Mouse (Mus musculus) gastrocnemius, postnatal 36 days (tissue): Measurements from ENCODE around the gene Zfp185. TPM values are rescaled to one million over a fixed set of nuclear protein-coding genes. Genes with fewer than 3 reads are reported as not detected.

Source experiments
- DNase-seq, 2 experiments: peaks; one replicate each; pipeline ENCODE4 v3.0.0; 2022
- intact Hi-C: fragments of 180-260 bp; cut with DNase I; formaldehyde crosslinking; loops from one replicate; pipeline ENCODE4 v1.15.1; 2025
- long read RNA-seq, 2 experiments: library from polyadenylated mRNA; stranded (forward); transcript quantifications; one replicate each; pipeline ENCODE4 v2.0.0; 2021
- total RNA-seq, 2 experiments: library from RNA; stranded (reverse); gene quantifications; 2 replicates each; pipeline ENCODE4 v1.2.3; 2021

The Zfp185 gene
- 1 to 10 TPM; 1.4 to 1.9 TPM for total RNA-seq
- long read RNA-seq, experiment 1 = 0 reads
- long read RNA-seq, experiment 2, partial matches to known transcripts = 0 of 1 reads
- long read RNA-seq, experiment 2, other reads (novel, unspliced or antisense) = 0 of 1 reads

- intact Hi-C loops = no loop called here
- DNase-seq = peak; percentile 28 to 47
Observed at GRCm38 (mm10) chrX:72986841-72987519, at the start of gene Zfp185. Zfp185 (plus strand) TSS chrX:72987339.

- DNase-seq = no peak
- intact Hi-C loops = no loop called here
Observed at GRCm38 (mm10) chrX:72953464-72953863, 33.7 kb upstream of the Zfp185 start.

GRCm38 (mm10) chrX:72956486-72956885 lies 30.7 kb upstream of the Zfp185 start:
- no peak for DNase-seq
- intact Hi-C loops = no loop called here

GRCm38 (mm10) chrX:72960431-72960830 lies 26.7 kb upstream of the Zfp185 start:
- no peak for DNase-seq
- intact Hi-C loops = no loop called here

GRCm38 (mm10) chrX:72961511-72961910 lies 25.6 kb upstream of the Zfp185 start:
- DNase-seq = no peak
- intact Hi-C loops = no loop called here

- DNase-seq = no peak
- intact Hi-C loops = no loop called here
Observed at GRCm38 (mm10) chrX:72962743-72963142, 24.4 kb upstream of the Zfp185 start.

- intact Hi-C loops = no loop called here
- no peak for DNase-seq
Observed at GRCm38 (mm10) chrX:72982831-72983230, 4.3 kb upstream of the Zfp185 start.

GRCm38 (mm10) chrX:72985607-72986006 lies 1.5 kb upstream of the Zfp185 start:
- intact Hi-C loops = no loop called here
- DNase-seq = no peak

- DNase-seq = no peak
- intact Hi-C loops = no loop called here
Observed at GRCm38 (mm10) chrX:72987520-72987905, 374 bp downstream of the Zfp185 start.

- intact Hi-C loops = no loop called here
- no peak for DNase-seq
Observed at GRCm38 (mm10) chrX:72988431-72988830, 1.3 kb downstream of the Zfp185 start.

GRCm38 (mm10) chrX:72990581-72990980 lies 3.4 kb downstream of the Zfp185 start:
- intact Hi-C loops = no loop called here
- no peak for DNase-seq

GRCm38 (mm10) chrX:72992291-72992919 lies 5.3 kb downstream of the Zfp185 start:
- intact Hi-C loops = no loop called here
- DNase-seq = no peak

GRCm38 (mm10) chrX:72995542-72995941 lies 8.4 kb downstream of the Zfp185 start:
- DNase-seq = no peak
- intact Hi-C loops = no loop called here

- DNase-seq = no peak
- intact Hi-C loops = no loop called here
Observed at GRCm38 (mm10) chrX:73003110-73003509, 16.0 kb downstream of the Zfp185 start.

GRCm38 (mm10) chrX:73005678-73006077 lies 18.5 kb downstream of the Zfp185 start:
- intact Hi-C loops = no loop called here
- no peak for DNase-seq

GRCm38 (mm10) chrX:73007597-73008479 lies 20.7 kb downstream of the Zfp185 start:
- DNase-seq = peak; percentile 85 to 91
- intact Hi-C loops = no loop called here

- intact Hi-C loops = no loop called here
- no peak for DNase-seq
Observed at GRCm38 (mm10) chrX:73012846-73013245, 25.7 kb downstream of the Zfp185 start.

GRCm38 (mm10) chrX:73037003-73037402 lies 49.9 kb downstream of the Zfp185 start, which contains the start of gene Pnma5:
Pnma5 (minus strand) TSS chrX:73037103.
- intact Hi-C loops = no loop called here
- DNase-seq = no peak

- DNase-seq = no peak
- intact Hi-C loops = no loop called here
Observed at GRCm38 (mm10) chrX:73038831-73039230, 51.7 kb downstream of the Zfp185 start.

- intact Hi-C loops = no loop called here
- DNase-seq = no peak
Observed at GRCm38 (mm10) chrX:73039666-73040065, 52.5 kb downstream of the Zfp185 start.
